Mouse (Mus musculus): ENCODE data around the gene Eif4b.

The Eif4b gene

GRCm38 (mm10) chr15:102103371-102103946, 29.9 kb downstream of the Eif4b start:
- DNase-seq: peak in 1 of 2 experiments; percentile 7

DNA sequence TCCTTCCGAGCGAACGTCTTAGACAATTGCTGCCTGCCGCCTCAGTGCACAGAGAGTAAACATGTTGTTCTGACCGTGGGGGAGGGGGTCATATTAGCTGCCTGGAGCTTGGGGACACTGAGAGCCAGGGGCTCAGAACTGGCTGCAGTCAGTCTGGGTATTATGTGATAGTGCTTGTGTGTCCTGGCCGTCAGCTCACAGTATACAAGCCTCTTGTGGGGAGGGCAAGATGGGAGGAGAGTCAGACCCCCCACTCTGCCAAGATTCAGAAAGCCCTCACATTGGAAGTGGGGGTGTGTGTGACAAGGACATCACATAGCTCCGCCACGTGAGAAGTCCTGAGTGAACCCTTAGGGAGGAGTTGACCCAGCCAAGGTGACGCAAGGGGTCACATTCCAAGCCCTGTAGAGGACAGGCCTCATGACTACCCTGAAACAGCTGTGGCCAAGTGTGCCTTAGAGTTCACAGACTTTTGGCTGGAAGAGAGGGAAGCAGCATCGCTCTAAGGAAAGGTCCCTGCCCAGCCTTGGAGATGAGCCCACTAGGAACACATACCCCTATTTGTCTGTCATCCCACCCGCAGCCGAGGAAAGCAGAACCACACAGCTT, 30.5 kb downstream of the Eif4b start:
- peak in 1 of 2 experiments; percentile 8 for DNase-seq

DNA sequence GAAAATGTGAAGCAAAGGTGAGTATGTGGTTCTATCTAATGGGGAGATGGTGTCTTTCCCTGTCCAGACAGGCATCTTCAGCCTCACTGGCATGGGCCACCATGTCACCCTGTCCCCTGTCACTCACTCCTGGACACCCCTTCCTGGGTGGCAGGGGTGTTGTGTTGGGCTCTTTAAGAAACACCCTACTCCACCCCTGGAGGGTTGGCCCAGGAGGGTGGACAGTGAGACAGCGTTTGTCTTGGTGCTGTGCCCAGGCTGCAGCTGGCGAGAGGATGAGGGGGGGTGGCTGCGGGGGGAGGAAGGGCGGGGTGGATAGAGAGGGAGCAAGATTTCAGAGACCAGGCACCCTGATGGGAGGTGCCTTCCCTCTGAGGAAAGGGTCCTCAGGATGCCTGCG, 31.8 kb downstream of the Eif4b start:
- DNase-seq: peak in 1 of 2 experiments; percentile 17

GRCm38 (mm10) chr15:102105764-102106730, 32.5 kb downstream of the Eif4b start:
- DNase-seq: peak in 1 of 2 experiments; percentile 45

- peak; percentile 32 to 57 for DNase-seq
Measured at GRCm38 (mm10) chr15:102106754-102107456, 33.3 kb downstream of the Eif4b start.

DNA sequence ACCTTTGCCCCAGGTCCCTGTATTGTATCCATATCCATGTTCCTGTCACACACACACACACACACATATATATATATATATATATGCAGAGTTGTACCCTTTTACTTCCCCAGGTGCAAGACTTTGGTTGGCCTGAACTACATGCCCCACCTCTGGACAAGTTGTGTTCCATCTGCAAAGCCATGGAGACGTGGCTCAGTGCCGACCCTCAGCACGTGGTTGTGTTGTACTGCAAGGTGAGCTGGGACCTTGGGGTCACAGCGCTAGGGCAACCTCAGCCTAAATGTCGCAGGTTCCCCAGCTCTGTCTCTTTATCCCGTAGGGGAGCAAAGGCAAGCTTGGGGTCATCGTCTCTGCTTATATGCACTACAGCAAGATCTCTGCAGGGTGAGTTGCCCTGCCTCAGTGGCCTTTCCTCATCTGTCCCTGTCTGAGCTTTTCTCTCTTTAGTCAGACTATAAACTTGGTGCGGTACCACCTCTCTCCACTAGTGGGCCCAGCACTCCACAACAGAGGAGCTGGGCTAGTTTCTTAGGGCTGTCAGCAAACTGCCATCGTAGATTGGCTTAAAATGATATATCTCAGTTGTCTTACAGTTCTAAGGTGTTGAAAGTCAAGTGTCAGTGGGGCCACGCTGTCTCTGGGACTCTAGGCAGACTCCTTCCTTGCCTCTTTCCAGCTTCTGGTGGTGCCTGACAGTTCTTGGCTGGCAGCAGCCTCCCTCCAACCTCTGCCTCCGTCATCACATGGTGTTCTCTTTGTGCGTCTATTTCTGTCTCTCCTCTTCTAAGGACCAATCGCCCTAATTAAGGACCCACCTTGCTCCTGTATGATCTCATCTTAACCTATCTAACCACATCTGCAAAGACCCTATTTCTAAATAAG, 34.4 kb downstream of the Eif4b start:
- peak; percentile 85 for DNase-seq

DNA sequence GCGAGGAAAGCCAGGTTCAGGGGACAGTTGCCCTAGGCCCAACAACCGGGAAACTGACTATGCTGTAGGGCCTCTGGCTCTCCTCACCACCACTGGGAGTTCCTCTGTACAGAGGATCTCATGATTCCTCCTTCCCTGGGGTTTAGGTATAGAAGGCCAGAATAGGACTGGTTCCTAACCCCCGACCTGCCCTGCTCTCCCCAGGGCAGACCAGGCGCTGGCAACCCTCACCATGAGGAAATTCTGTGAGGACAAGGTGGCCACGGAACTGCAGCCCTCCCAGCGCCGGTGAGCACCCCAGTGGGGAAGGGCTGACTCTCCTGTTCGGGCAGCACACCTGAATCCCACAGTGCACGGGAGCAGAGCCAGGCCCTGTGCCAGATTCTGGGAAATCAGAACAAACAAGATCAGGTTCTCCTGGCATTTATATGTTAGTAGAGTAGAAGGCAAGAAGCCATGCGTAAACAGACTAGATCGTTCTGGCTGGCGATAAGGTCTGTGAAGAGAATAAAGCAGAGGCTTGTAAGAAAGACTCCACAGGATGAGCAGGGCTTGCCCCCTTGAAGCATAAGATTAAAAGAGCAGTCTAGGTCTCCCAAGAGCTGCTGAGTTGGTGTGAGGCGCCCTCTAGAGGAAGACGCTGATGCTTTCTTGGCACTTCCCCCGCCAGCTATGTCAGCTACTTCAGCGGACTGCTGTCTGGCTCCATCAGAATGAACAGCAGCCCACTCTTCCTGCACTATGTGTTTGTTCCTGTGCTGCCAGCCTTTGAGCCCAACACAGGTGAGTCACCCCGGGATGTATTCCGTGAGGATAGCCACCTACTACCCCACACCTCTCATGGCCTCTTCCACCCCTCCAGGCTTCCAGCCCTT, 35.3 kb downstream of the Eif4b start:
- DNase-seq: peak; percentile 84 to 88

GRCm38 (mm10) chr15:102110271-102110670, 36.7 kb downstream of the Eif4b start:
- DNase-seq: no peak

GRCm38 (mm10) chr15:102110701-102111494, 37.3 kb downstream of the Eif4b start:
- DNase-seq: no peak

DNA sequence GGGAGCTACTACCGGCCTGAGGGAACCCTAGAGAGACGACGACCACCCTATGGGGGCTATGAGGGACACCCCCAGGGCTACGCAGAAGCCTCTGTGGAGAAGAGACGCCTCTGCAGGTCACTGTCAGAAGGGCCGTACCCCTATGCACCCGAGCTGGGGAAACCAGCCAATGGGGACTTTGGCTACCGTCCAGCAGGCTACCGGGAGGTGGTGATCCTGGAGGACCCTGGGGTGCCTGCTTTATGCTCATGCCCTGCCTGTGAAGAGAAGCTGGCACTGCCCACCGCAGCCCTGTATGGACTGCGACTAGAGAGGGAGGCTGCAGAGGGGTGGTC, 37.9 kb downstream of the Eif4b start:
- DNase-seq: peak in 1 of 2 experiments; percentile 43

DNA sequence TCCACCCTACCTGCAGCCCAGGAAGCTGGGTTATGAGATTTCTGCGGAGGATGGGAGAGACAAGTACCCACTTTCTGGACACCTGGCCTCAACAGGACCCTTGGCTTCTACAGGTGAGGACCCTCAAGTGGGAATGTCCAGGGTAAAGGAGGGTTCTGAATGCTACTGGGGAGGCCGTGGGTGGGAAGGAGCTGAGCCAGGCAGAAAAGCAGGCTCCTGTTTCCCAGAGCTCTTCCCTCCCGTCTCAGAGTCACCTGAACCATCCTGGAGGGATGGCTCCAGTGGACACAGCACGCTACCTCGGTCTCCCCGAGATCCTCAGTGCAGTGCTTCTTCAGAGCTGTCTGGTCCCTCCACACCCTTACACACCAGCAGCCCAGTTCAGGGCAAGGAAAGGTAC, 38.6 kb downstream of the Eif4b start:
- DNase-seq: no peak

GRCm38 (mm10) chr15:102112827-102113226, 39.3 kb downstream of the Eif4b start:
- no peak for DNase-seq

GRCm38 (mm10) chr15:102113674-102114073, 40.1 kb downstream of the Eif4b start:
- DNase-seq: no peak

GRCm38 (mm10) chr15:102114651-102115260, 41.2 kb downstream of the Eif4b start:
- DNase-seq: no peak

DNA sequence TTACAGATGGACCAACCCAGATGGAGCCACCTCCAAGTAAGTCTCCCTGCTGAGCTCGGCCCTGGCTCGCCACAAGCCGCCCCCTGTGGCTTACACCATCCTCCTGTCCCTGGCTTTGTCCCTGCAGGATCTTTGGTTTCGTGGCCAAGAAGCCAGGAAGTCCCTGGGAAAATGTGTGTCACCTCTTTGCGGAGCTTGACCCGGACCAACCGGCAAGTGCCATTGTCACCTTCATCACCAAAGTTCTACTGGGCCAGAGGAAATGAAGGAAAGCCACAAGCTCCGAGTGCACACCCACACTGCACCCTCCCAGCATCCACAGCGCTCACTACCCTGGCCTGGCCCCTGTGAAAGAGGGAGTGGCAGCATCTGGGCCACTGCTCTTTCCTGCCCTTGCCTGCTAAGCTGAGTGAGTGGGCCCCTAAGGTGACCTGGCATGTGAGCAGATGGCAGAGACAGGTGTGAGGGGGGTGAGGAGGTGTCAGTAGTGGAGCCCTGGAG, 42.2 kb downstream of the Eif4b start:
- peak; percentile 54 to 56 for DNase-seq

GRCm38 (mm10) chr15:102116753-102117415, 43.3 kb downstream of the Eif4b start:
- peak in 1 of 2 experiments; percentile 34 for DNase-seq

DNA sequence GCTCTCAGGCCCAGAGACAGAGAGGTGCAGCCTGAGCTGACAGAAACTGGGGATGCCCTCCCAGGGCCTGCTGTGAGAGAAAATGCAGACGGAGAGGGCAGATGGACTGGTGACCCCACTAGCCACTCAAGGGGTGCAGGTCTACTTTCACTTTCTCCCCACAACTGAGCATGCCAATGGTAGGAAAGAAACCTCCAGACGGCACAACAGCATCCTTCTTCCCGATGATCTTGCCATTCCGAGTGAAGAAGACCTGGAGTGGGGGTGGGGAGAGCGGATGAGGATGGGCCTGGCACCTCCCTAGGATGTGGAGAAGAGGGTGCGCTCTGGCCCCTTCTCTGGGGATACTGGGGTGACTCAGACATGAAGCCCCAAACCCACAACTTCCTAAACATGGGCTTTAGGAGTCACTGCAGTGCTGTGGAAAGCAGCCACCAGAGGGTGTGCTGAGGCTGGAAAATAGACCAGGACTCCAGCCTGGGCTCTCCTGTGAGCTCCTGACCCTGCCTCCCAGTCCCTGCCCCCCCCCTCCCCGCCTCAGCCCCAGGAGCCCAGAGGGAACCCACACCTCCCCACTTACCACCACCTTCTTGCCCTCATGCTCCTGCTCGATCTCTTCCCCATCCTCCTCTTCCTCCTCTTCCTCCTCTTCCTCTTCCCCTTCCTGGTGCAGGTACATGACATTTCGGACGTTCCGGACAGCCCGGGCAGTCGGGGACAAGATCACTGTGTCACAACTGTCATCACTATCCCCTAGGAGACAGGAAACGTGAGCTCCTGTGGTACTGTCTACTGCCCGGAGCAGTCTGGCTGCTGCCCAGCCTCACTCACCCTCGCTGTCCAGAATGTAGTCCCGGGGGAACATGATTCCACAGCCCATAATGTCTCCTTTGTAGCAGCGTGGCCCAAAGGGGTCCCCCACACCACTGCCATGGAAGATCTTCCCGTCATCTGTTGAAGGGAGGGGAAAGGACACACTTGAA, 44.2 kb downstream of the Eif4b start:
- peak; percentile 49 to 55 for DNase-seq

GRCm38 (mm10) chr15:102118591-102118990, 45.0 kb downstream of the Eif4b start:
- DNase-seq: no peak

Data from cerebellum, adult 18-20 months (tissue).